Mouse (Mus musculus) heart, embryonic 12.5 days (tissue): ENCODE results near the gene Gm37240. TPM values are rescaled to one million over a fixed set of nuclear protein-coding genes. Genes with fewer than 3 reads are reported as not detected.

Experiments used
- ATAC-seq: fragments of 200-750 bp; cut with Nextera tagmentation; 2 replicates; pipeline ENCODE4 v1.8.0; 2017; ENCODE audit warnings: moderate TSS enrichment, moderate library complexity; ENCODE audit not compliant: insufficient number of reproducible peaks, low FRiP score
- H3K27ac ChIP-seq: fragments of 300-500 bp; sonication (generic); 2 replicates; pipeline ENCODE4 v1.5.1; 2016; ENCODE audit warnings: mild to moderate bottlenecking, moderate library complexity; ENCODE audit not compliant: poor library complexity, severe bottlenecking
- H3K27me3 ChIP-seq: fragments of 300-500 bp; sonication (generic); replicated peaks from 2 replicates; pipeline ENCODE4 v1.6.1; 2016; ENCODE audit warnings: mild to moderate bottlenecking, moderate library complexity
- H3K36me3 ChIP-seq: fragments of 300-500 bp; sonication (generic); 2 replicates; pipeline ENCODE4 v1.6.1; 2016; ENCODE audit warnings: mild to moderate bottlenecking, moderate library complexity
- H3K4me1 ChIP-seq: fragments of 300-500 bp; sonication (generic); replicated peaks from 2 replicates; pipeline ENCODE4 v1.6.1; 2016; ENCODE audit warnings: mild to moderate bottlenecking
- H3K4me2 ChIP-seq: fragments of 300-500 bp; sonication (generic); 2 replicates; pipeline ENCODE4 v1.6.1; 2016; ENCODE audit warnings: mild to moderate bottlenecking, moderate library complexity
- H3K4me3 ChIP-seq: fragments of 300-500 bp; sonication (generic); 2 replicates; pipeline ENCODE4 v1.5.1; 2016; ENCODE audit warnings: mild to moderate bottlenecking
- H3K9ac ChIP-seq: fragments of 300-500 bp; sonication (generic); 2 replicates; pipeline ENCODE4 v1.6.1; 2016; ENCODE audit warnings: mild to moderate bottlenecking, moderate library complexity
- H3K9me3 ChIP-seq: fragments of 300-500 bp; sonication (generic); replicated peaks from 2 replicates; pipeline ENCODE4 v1.6.1; 2016; ENCODE audit warnings: mild to moderate bottlenecking, moderate library complexity
- WGBS: fragments of 180-500 bp; shearing (Covaris S2); methylation state at CpG from one replicate; pipeline ENCODE4 v1.1.7; 2016; 5-methylcytosine and 5-hydroxymethylcytosine counted together
- polyA plus RNA-seq: library from polyadenylated mRNA; unstranded; fragments of >200 nt; fragmentation: Nextera tagmentation; extraction: Ambion mirVana; gene quantifications from 2 replicates; pipeline ENCODE4 v1.2.1, GENCODE M21; 2016

The Gm37240 gene
- polyA plus RNA-seq, 1 experiment from 2014 or later: 4.6 TPM

DNA sequence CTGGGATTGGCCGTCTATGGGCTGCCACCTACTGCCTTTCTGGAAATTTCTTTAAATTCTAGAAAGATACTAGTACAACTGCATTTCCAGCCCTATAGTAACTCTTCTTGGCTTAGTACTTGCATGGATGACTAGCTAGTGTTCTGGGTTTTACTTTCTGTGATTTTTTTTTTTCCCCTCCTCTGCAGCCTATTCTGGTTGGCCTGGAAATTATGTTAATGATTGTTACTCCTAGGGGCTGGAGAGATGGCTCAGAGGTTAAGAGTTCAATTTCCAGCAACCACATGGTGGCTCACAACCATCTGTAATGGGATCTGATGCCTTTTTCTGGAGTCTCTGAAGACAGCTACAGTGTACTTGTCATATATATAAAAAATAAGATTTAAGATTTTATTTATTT, 1036.9 kb downstream of the Gm37240 start:
- no peaks in the 10 kb centered on the region for H3K27me3 ChIP-seq
- H3K4me3 ChIP-seq: no peak overlapping the region
- no peak overlapping the region for H3K27ac ChIP-seq
- no peak overlapping the region for H3K9ac ChIP-seq
- no peaks in the 10 kb centered on the region for H3K36me3 ChIP-seq
- H3K9me3 ChIP-seq: no peaks in the 10 kb centered on the region
- H3K4me2 ChIP-seq: no peak overlapping the region
- 86% methylated on average over 1 of the region's 1 CpGs for WGBS
- H3K4me1 ChIP-seq: peaks cover 28% of the 10 kb centered on the region
- ATAC-seq: no peak

DNA sequence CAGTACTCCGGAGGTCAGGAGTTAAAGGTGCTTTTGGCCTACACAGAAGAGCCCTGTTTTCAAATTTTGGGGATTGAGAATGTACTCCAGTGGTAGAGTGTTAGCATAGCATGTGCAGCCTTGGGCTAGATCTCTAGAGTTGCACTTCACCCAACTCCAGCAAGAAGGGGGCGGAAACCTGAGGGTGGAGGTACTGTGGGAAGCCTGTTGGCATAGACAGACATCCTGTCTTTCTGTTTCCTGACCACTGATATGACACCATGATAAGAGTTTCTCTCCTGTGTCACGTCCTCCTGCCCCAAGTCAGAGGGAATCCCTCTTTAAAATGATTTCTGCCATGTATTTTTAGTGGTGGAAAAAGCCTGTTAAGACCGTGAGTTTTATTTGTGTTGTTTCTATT, 1038.5 kb downstream of the Gm37240 start:
- Histone ChIP-seq H3K9ac (no peak overlapping the region), H3K36me3 (no peaks in the 10 kb centered on the region), H3K9me3 (no peaks in the 10 kb centered on the region), H3K4me1 (peaks cover 27% of the 10 kb centered on the region), H3K27ac (peak overlapping the region; percentile 19; the same call in 1 of the 2 replicates), H3K4me2 (no peak overlapping the region), H3K4me3 (no peak overlapping the region), H3K27me3 (no peaks in the 10 kb centered on the region)
- WGBS: 65% methylated on average over 4 of the region's 4 CpGs
- peak; percentile 66; the same call in 1 of the 2 replicates for ATAC-seq

- no peaks in the 10 kb centered on the region for H3K36me3 ChIP-seq
- H3K4me1 ChIP-seq: peaks cover 10% of the 10 kb centered on the region
- 39% methylated on average over 1 of the region's 1 CpGs for WGBS
- H3K9me3 ChIP-seq: no peaks in the 10 kb centered on the region
- ATAC-seq: no peak
- no peaks in the 10 kb centered on the region for H3K27me3 ChIP-seq
- no peak overlapping the region for H3K4me3 ChIP-seq
- H3K27ac ChIP-seq: no peak overlapping the region
- H3K4me2 ChIP-seq: no peak overlapping the region
- H3K9ac ChIP-seq: no peak overlapping the region
Measured at GRCm38 (mm10) chr3:84843594-84843993, 1043.7 kb downstream of the Gm37240 start.

GRCm38 (mm10) chr3:84842793-84843192, 1044.5 kb downstream of the Gm37240 start:
- WGBS: 76% methylated on average over 2 of the region's 2 CpGs
- Histone ChIP-seq H3K4me3 (no peak overlapping the region), H3K9me3 (no peaks in the 10 kb centered on the region), H3K4me1 (peaks cover 8% of the 10 kb centered on the region), H3K36me3 (no peaks in the 10 kb centered on the region), H3K27me3 (no peaks in the 10 kb centered on the region), H3K4me2 (no peak overlapping the region), H3K9ac (no peak overlapping the region), H3K27ac (no peak overlapping the region)
- ATAC-seq: no peak

GRCm38 (mm10) chr3:84841271-84841670, 1046.0 kb downstream of the Gm37240 start:
- Histone ChIP-seq H3K9me3 (no peaks in the 10 kb centered on the region), H3K4me3 (no peak overlapping the region), H3K4me1 (no peaks in the 10 kb centered on the region), H3K27me3 (no peaks in the 10 kb centered on the region), H3K9ac (no peak overlapping the region), H3K36me3 (no peaks in the 10 kb centered on the region), H3K4me2 (no peak overlapping the region), H3K27ac (no peak overlapping the region)
- 90% methylated on average over 4 of the region's 4 CpGs for WGBS
- ATAC-seq: no peak

DNA sequence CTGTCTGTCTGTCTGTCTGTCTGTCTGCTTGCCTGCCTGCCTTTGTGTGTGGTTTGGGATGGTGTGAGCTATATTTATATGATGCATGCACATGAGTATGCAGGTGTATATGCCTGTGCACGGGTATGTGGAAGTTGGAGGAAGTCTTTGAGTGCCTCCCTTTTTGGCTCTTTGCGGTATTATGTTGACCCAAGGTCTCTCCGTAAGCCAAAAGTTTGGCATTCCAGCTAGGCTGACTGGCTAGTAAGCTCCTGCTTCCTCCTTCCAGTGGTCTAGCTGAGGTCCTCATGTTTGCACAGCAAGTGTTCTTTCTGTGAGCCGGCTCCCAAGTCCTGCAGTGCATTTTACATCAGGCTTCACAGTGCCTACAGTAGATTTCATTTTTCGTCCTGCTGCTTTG, 1047.8 kb downstream of the Gm37240 start:
- no peak for ATAC-seq
- Histone ChIP-seq H3K27me3 (no peaks in the 10 kb centered on the region), H3K9me3 (no peaks in the 10 kb centered on the region), H3K4me3 (no peak overlapping the region), H3K4me1 (no peaks in the 10 kb centered on the region), H3K27ac (no peak overlapping the region), H3K9ac (no peak overlapping the region), H3K4me2 (no peak overlapping the region), H3K36me3 (no peaks in the 10 kb centered on the region)
- WGBS: 82% methylated on average over 5 of the region's 5 CpGs

- Histone ChIP-seq H3K4me3 (no peak overlapping the region), H3K27me3 (no peaks in the 10 kb centered on the region), H3K4me1 (no peaks in the 10 kb centered on the region), H3K9ac (no peak overlapping the region), H3K4me2 (no peak overlapping the region), H3K27ac (no peak overlapping the region), H3K9me3 (no peaks in the 10 kb centered on the region), H3K36me3 (no peaks in the 10 kb centered on the region)
- WGBS: 90% methylated on average over 3 of the region's 3 CpGs
- no peak for ATAC-seq
Measured at GRCm38 (mm10) chr3:84837984-84838383, 1049.3 kb downstream of the Gm37240 start.

DNA sequence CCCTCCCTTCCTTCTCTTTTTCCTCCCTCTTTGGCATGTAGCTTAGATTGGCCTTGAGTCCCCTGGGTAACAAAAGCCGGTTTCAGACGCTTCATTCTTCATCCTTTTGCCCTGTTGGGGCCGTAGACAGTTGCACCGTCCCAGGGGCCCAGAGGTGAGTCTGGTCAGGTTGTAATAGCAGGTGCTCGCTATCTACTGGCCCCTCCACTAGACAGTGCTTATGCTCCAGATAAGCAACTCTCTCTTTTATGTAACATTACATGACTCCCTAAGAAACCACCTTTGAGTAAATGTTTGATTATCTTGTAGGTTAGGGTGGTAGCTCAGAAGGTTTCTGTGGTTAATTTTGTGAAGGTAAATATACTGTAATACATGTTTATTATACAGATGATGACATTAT, 1051.3 kb downstream of the Gm37240 start:
- no peaks in the 10 kb centered on the region for H3K36me3 ChIP-seq
- H3K27me3 ChIP-seq: no peaks in the 10 kb centered on the region
- H3K9ac ChIP-seq: no peak overlapping the region
- no peaks in the 10 kb centered on the region for H3K9me3 ChIP-seq
- ATAC-seq: no peak
- no peak overlapping the region for H3K27ac ChIP-seq
- no peak overlapping the region for H3K4me2 ChIP-seq
- no peak overlapping the region for H3K4me3 ChIP-seq
- 75% methylated on average over 5 of the region's 5 CpGs for WGBS
- no peaks in the 10 kb centered on the region for H3K4me1 ChIP-seq

DNA sequence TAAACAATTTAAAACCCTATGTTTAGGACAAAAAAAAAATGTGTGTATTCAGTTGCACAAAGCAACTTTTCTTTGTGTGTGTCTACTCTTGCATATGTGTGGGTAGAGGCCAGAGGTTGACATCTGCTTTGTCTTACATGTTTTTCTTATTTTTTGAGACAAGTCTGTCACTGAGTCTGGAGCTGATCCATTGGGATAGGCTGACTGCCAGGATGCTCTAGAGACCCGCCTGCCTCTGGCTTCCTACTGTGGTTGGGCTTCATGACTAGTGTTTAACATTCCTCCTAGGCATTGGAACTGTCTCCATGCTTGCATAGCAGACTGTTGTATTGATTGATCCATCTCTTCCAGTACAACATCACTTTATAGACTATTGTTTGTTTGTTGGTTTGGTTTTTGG, 1058.0 kb downstream of the Gm37240 start:
- Histone ChIP-seq H3K27me3 (no peaks in the 10 kb centered on the region), H3K9ac (no peak overlapping the region), H3K4me2 (no peak overlapping the region), H3K36me3 (no peaks in the 10 kb centered on the region), H3K4me3 (no peak overlapping the region), H3K27ac (no peak overlapping the region), H3K9me3 (no peaks in the 10 kb centered on the region), H3K4me1 (peaks cover 8% of the 10 kb centered on the region)
- 69% methylated on average over 1 of the region's 1 CpGs for WGBS
- no peak for ATAC-seq

DNA sequence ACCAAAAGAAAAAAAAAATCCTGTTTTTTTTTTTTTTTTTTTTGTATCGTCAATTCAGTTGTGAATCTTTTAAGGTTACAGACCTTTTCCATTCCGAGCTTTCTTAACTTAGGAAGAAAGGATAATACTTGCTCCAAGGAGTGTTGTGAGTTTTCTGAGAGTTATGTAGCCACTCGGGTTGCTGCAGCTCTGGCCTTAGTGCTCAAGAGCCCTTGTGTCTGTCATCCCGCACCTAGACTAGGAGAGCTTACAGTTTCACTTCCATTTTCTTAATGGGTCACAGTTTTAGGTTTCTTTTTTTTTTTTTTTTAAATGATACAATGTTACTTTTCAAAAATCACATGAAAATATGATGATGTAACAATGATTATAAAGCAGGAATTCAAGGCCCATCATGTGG, 1059.7 kb downstream of the Gm37240 start:
- Histone ChIP-seq H3K4me1 (peaks cover 8% of the 10 kb centered on the region), H3K4me2 (no peak overlapping the region), H3K36me3 (no peaks in the 10 kb centered on the region), H3K27me3 (no peaks in the 10 kb centered on the region), H3K27ac (no peak overlapping the region), H3K9ac (no peak overlapping the region), H3K4me3 (no peak overlapping the region), H3K9me3 (no peaks in the 10 kb centered on the region)
- 78% methylated on average over 4 of the region's 4 CpGs for WGBS
- no peak for ATAC-seq

- H3K36me3 ChIP-seq: no peaks in the 10 kb centered on the region
- peaks cover 8% of the 10 kb centered on the region for H3K4me1 ChIP-seq
- 79% methylated on average over 3 of the region's 3 CpGs for WGBS
- ATAC-seq: no peak
- no peak overlapping the region for H3K9ac ChIP-seq
- no peak overlapping the region for H3K4me3 ChIP-seq
- no peaks in the 10 kb centered on the region for H3K27me3 ChIP-seq
- no peak overlapping the region for H3K4me2 ChIP-seq
- no peak overlapping the region for H3K27ac ChIP-seq
- no peaks in the 10 kb centered on the region for H3K9me3 ChIP-seq
Measured at GRCm38 (mm10) chr3:84826938-84827337, 1060.4 kb downstream of the Gm37240 start.

DNA sequence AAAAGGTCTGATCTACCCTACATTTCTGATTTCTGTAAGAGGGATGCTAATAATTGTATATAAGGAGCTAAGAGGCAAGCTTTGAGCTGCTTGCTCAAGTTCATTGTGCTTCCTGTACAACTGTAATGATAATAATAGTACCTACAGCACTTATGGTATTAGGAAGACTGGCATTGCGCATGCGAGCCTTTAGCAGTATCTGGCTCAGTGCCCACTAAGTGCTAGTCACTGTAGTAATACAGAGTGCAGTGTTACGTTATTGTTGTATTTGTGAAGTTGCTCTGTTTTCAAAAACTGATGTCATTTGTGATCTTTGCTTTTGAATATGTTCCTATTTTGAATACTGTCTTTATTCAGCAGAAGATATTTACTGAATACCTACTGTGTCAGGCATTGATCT, 1060.9 kb downstream of the Gm37240 start:
- Histone ChIP-seq H3K9ac (no peak overlapping the region), H3K27ac (no peak overlapping the region), H3K4me1 (peaks cover 8% of the 10 kb centered on the region), H3K4me2 (no peak overlapping the region), H3K27me3 (no peaks in the 10 kb centered on the region), H3K9me3 (no peaks in the 10 kb centered on the region), H3K36me3 (no peaks in the 10 kb centered on the region), H3K4me3 (no peak overlapping the region)
- 49% methylated on average over 3 of the region's 3 CpGs for WGBS
- no peak for ATAC-seq
